Mouse (Mus musculus) thymus, adult 2 months (tissue): ENCODE data around the gene Safb. TPM values are rescaled to one million over a fixed set of nuclear protein-coding genes. Genes with fewer than 3 reads are reported as not detected.
"Not testable (repeated sequence)": the region's sequence is repeated elsewhere in the genome, so short reads cannot be mapped to it uniquely, and the experiment has no call there.

Experiments
- DNase-seq: peaks from one replicate; pipeline ENCODE4 v3.0.0; 2021
- H3K27ac ChIP-seq: fragments of 200-500 bp; 2 replicates; pipeline ENCODE4 v1.5.1; 2012; ENCODE audit warnings: low read length, control low read depth; ENCODE audit not compliant: control insufficient read depth, insufficient read depth
- H3K27me3 ChIP-seq: fragments of 200-500 bp; 2 replicates; pipeline ENCODE4 v1.6.1; 2012; ENCODE audit warnings: mild to moderate bottlenecking, low read length, moderate library complexity, mixed read lengths; ENCODE audit not compliant: control insufficient read depth, insufficient read depth
- H3K36me3 ChIP-seq: fragments of 200-500 bp; 2 replicates; pipeline ENCODE4 v1.6.1; 2012; ENCODE audit warnings: mild to moderate bottlenecking, low read length, moderate library complexity; ENCODE audit not compliant: control insufficient read depth, insufficient read depth
- H3K4me1 ChIP-seq: fragments of 200-500 bp; replicated peaks from 2 replicates; pipeline ENCODE4 v1.6.1; 2012; ENCODE audit warnings: low read length; ENCODE audit not compliant: control insufficient read depth, insufficient read depth
- H3K4me3 ChIP-seq: fragments of 200-500 bp; 2 replicates; pipeline ENCODE4 v1.5.1; 2012; ENCODE audit warnings: mild to moderate bottlenecking, low read length, control low read depth, moderate library complexity; ENCODE audit not compliant: control insufficient read depth, insufficient read depth
- CTCF ChIP-seq: fragments of 200-500 bp; IDR thresholded peaks from 2 replicates; pipeline ENCODE4 v1.5.1; 2012; ENCODE audit warnings: mild to moderate bottlenecking, control low read depth, low read length, moderate library complexity, borderline replicate concordance; ENCODE audit not compliant: control insufficient read depth, poor library complexity, insufficient read depth; ENCODE audit errors: extremely low read depth
- POLR2A ChIP-seq: fragments of 200-500 bp; IDR thresholded peaks from 2 replicates; pipeline ENCODE4 v1.6.1; 2012; ENCODE audit warnings: mild to moderate bottlenecking, low read length, control low read depth, moderate library complexity; ENCODE audit not compliant: control insufficient read depth, poor library complexity, insufficient read depth; ENCODE audit errors: extremely low read depth
- WGBS: fragments of 180-500 bp; shearing (Covaris S2); methylation state at CpG from one replicate; pipeline ENCODE4 v1.1.7; 2018; 5-methylcytosine and 5-hydroxymethylcytosine counted together
- polyA plus RNA-seq: library from polyadenylated mRNA; depleted of rRNA; stranded (reverse); fragments of >200 nt; gene quantifications from 2 replicates; pipeline ENCODE4 v1.2.3, GENCODE M21; 2012

Safb gene
- polyA plus RNA-seq, 1 experiment, result 222 TPM

DNA sequence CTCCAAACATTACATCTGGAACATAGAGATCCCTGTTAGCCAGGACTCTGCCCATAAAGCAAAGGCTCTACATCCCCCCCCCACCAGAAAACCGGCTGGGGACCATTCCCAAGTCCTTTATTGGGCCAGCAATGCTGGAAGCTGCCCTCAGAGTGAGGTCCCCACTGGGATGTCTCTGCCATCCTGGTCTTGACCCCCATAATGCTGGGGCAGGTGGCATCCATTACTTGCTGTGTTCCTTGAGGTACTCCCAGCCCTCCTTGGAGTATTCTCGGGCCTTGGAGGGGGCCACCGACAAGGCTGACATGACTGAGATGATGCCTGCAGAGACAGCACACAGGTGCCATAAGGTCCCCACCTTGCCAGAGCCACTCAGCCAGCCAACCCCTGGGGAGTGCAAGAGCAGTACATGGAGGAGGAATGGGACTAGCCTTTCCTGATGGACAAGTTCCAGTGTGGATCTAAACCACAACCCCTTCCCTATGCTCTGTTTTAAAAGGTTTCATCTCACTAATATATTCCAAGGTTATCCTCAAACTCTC lies 23.0 kb downstream of the Safb start:
- no peaks in the 10 kb centered on the region for H3K27me3 ChIP-seq
- H3K4me3 ChIP-seq, result no peak overlapping the region
- peaks cover 42% of the 10 kb centered on the region for H3K36me3 ChIP-seq
- no peak for DNase-seq
- WGBS, result 84% methylated on average over 3 of the region's 3 CpGs
- peaks cover 16% of the 10 kb centered on the region for H3K4me1 ChIP-seq
- no peak for TF ChIP-seq POLR2A
- TF ChIP-seq CTCF, result no peak
- no peak overlapping the region for H3K27ac ChIP-seq

GRCm38 (mm10) chr17:56608699-56609098 lies 24.1 kb downstream of the Safb start:
- DNase-seq, result no peak
- 36% methylated on average over 5 of the region's 5 CpGs for WGBS

GRCm38 (mm10) chr17:56609452-56610171 lies 25.0 kb downstream of the Safb start, which contains the start of gene 2410015M20Rik:
Gene 2410015M20Rik (minus strand): TSS chr17:56609771.
- H3K4me1 ChIP-seq, result peaks cover 24% of the 10 kb centered on the region
- peaks cover 22% of the 10 kb centered on the region for H3K36me3 ChIP-seq
- H3K4me3 ChIP-seq, result peak within 1 kb of the TSS; percentile 96
- H3K27me3 ChIP-seq, result no peaks in the 10 kb centered on the region
- peak; percentile 70 for TF ChIP-seq CTCF
- peak; percentile 40; the same call in 1 of the 2 replicates for TF ChIP-seq POLR2A
- under 1% methylated on average over 44 of the region's 44 CpGs for WGBS
- DNase-seq, result peak; percentile 94
- H3K27ac ChIP-seq, result peak within 1 kb of the TSS; percentile 45

More at GRCm38 (mm10) chr17:56608699-56609098, 24.1 kb downstream of the Safb start:
- H3K27me3 ChIP-seq, result no peaks in the 10 kb centered on the region
- TF ChIP-seq CTCF, result no peak
- no peak for TF ChIP-seq POLR2A
- peaks cover 31% of the 10 kb centered on the region for H3K36me3 ChIP-seq
- peak overlapping the region; percentile 96 for H3K4me3 ChIP-seq
- H3K4me1 ChIP-seq, result peaks cover 16% of the 10 kb centered on the region
- H3K27ac ChIP-seq, result no peak overlapping the region

- Histone ChIP-seq H3K27me3 (no peaks in the 10 kb centered on the region), H3K4me3 (no peak overlapping the region), H3K36me3 (peaks cover 5% of the 10 kb centered on the region), H3K27ac (no peak overlapping the region), H3K4me1 (peaks cover 27% of the 10 kb centered on the region)
- no peak for DNase-seq
- WGBS, result 96% methylated on average over 2 of the region's 2 CpGs
- TF ChIP-seq CTCF (no peak), POLR2A (no peak)
These were observed 26.7 kb downstream of the Safb start for GRCm38 (mm10) chr17:56611323-56611722.

- no peak overlapping the region for H3K27ac ChIP-seq
- DNase-seq, result peak; percentile 30
- H3K4me1 ChIP-seq, result peaks cover 27% of the 10 kb centered on the region
- WGBS, result 66% methylated on average over 14 of the region's 14 CpGs
- H3K4me3 ChIP-seq, result no peak overlapping the region
- no peaks in the 10 kb centered on the region for H3K36me3 ChIP-seq
- TF ChIP-seq POLR2A, result no peak
- TF ChIP-seq CTCF, result no peak
- H3K27me3 ChIP-seq, result no peaks in the 10 kb centered on the region
These were observed 27.4 kb downstream of the Safb start for GRCm38 (mm10) chr17:56611861-56612564.

GRCm38 (mm10) chr17:56612565-56612939 lies 27.9 kb downstream of the Safb start:
- WGBS, result 93% methylated on average over 10 of the region's 10 CpGs
- H3K4me1 ChIP-seq, result peaks cover 27% of the 10 kb centered on the region
- not testable (repeated sequence) for H3K27ac ChIP-seq

More at GRCm38 (mm10) chr17:56612565-56612939, 27.9 kb downstream of the Safb start:
- H3K27me3 ChIP-seq, H3K4me3 ChIP-seq, DNase-seq, H3K36me3 ChIP-seq: not testable (repeated sequence)
